In the genomic region with DNA sequence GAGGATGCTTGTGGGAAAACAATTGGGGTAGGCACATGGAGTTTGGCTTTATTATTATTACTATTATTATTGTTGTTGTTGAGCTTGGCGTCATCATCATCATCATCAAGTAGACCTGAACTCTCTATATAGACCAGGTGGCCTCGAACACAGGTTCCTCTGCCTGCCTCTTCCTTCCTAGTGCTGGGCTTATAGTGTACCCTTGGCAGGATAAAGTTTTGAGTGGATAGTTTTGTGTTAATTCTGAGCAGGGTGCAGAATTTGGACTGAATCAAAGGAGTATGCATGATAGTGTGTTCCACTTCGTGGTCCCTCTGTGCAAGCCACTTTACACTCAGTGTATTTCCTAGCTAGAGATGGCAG, we compare ENCODE assay signal across 8 mouse cellular contexts. TPM values are rescaled to one million over a fixed set of nuclear protein-coding genes. Genes with fewer than 3 reads are reported as not detected.
A peak's percentile ranks its signal among the peaks of the same experiment; 100 is the strongest.
DNase-seq lines count a peak whose midpoint lies in the region; ATAC-seq and TF ChIP-seq lines count a peak whose summit lies in the region.

No protein-coding gene starts in this region.

- peak overlapping the region; percentile 42; the same call in 1 of the 2 replicates for H3K4me3 ChIP-seq in liver, adult 2 months (ENCODE audit: insufficient read depth, low read depth, low read length)
- peak overlapping the region; percentile 55 for H3K4me3 ChIP-seq in embryonic facial prominence, embryonic 15.5 days (replicated peaks)
- peak overlapping the region; percentile 66 for H3K4me3 ChIP-seq in limb, embryonic 10.5 days
- H3K4me3 ChIP-seq in neural tube, embryonic 15.5 days (replicated peaks), result peak overlapping the region; percentile 57

- no peak for TF ChIP-seq POLR2A in liver, adult 2 months (IDR thresholded peaks at IDR 0.05; ENCODE audit: extremely low read depth, insufficient read depth, low read length)

- H3K9me3 ChIP-seq in embryonic facial prominence, embryonic 15.5 days (replicated peaks), result no peaks in the 10 kb centered on the region
- no peaks in the 10 kb centered on the region for H3K9me3 ChIP-seq in limb, embryonic 10.5 days (replicated peaks)
- H3K9me3 ChIP-seq in neural tube, embryonic 15.5 days (replicated peaks), result no peaks in the 10 kb centered on the region

- no peak overlapping the region for H3K27ac ChIP-seq in liver, adult 2 months (replicated peaks; ENCODE audit: insufficient read depth, low read depth, low read length)
- no peak overlapping the region for H3K27ac ChIP-seq in embryonic facial prominence, embryonic 15.5 days (replicated peaks)
- peak overlapping the region; percentile 78 for H3K27ac ChIP-seq in limb, embryonic 10.5 days
- peak overlapping the region; percentile 83 for H3K27ac ChIP-seq in neural tube, embryonic 15.5 days (replicated peaks)

- H3K4me1 ChIP-seq in liver, adult 2 months (ENCODE audit: control insufficient read depth, insufficient read depth, low read length), result no peaks in the 10 kb centered on the region
- H3K4me1 ChIP-seq in embryonic facial prominence, embryonic 15.5 days, result peaks cover 4% of the 10 kb centered on the region; the same call in 1 of the 2 replicates
- peaks cover 10% of the 10 kb centered on the region for H3K4me1 ChIP-seq in limb, embryonic 10.5 days
- peaks cover 9% of the 10 kb centered on the region for H3K4me1 ChIP-seq in neural tube, embryonic 15.5 days

- H3K36me3 ChIP-seq in liver, adult 2 months (ENCODE audit: control insufficient read depth, insufficient read depth, low read length), result peaks cover 12% of the 10 kb centered on the region
- peaks cover 62% of the 10 kb centered on the region for H3K36me3 ChIP-seq in embryonic facial prominence, embryonic 15.5 days
- peaks cover 69% of the 10 kb centered on the region for H3K36me3 ChIP-seq in limb, embryonic 10.5 days
- H3K36me3 ChIP-seq in neural tube, embryonic 15.5 days, result peaks cover 48% of the 10 kb centered on the region

- TF ChIP-seq CTCF in liver, adult 2 months (IDR thresholded peaks at IDR 0.05; ENCODE audit: low read depth, low read length), result no peak

- no peak for ATAC-seq in embryonic facial prominence, embryonic 15.5 days (ENCODE audit: insufficient number of reproducible peaks, low FRiP score, low TSS enrichment, low read depth)
- peak; percentile 34; the same call in 1 of the 2 replicates for ATAC-seq in neural tube, embryonic 15.5 days (ENCODE audit: low FRiP score)

- no peak overlapping the region for H3K9ac ChIP-seq in liver, adult 2 months (ENCODE audit: low read depth, low read length)
- peak overlapping the region; percentile 39; the same call in 1 of the 2 replicates for H3K9ac ChIP-seq in embryonic facial prominence, embryonic 15.5 days
- no peak overlapping the region for H3K9ac ChIP-seq in neural tube, embryonic 15.5 days (replicated peaks)

- DNase-seq in liver, adult 2 months (ENCODE audit: extremely low read depth, low read depth, low spot score), result no peak
- DNase-seq in liver, result no peak
- DNase-seq in limb, embryonic 10.5 days (ENCODE audit: low spot score), result no peak
- no peak for DNase-seq in adrenal gland, postnatal 36 days
- DNase-seq in adrenal gland, adult 8-10 months, result no peak
- no peak for DNase-seq in MN1 (ENCODE audit: low spot score)

- no peaks in the 10 kb centered on the region for H3K79me2 ChIP-seq in liver, adult 2 months (ENCODE audit: control insufficient read depth, insufficient read depth, low read length)

- H3K4me2 ChIP-seq in embryonic facial prominence, embryonic 15.5 days (replicated peaks), result peak overlapping the region; percentile 97
- H3K4me2 ChIP-seq in neural tube, embryonic 15.5 days, result peak overlapping the region; percentile 93

- no peaks in the 10 kb centered on the region for H3K27me3 ChIP-seq in liver, adult 2 months (ENCODE audit: control insufficient read depth, insufficient read depth, low read length)
- H3K27me3 ChIP-seq in embryonic facial prominence, embryonic 15.5 days, result no peaks in the 10 kb centered on the region; the same call in 1 of the 2 replicates
- H3K27me3 ChIP-seq in limb, embryonic 10.5 days (ENCODE audit: low read depth, poor library complexity, severe bottlenecking), result no peaks in the 10 kb centered on the region
- H3K27me3 ChIP-seq in neural tube, embryonic 15.5 days (replicated peaks), result no peaks in the 10 kb centered on the region

- 17% methylated on average over 3 of the region's 3 CpGs for WGBS in liver, adult 2 months
- 5% methylated on average over 3 of the region's 3 CpGs for WGBS in embryonic facial prominence, embryonic 15.5 days
- WGBS in limb, embryonic 10.5 days, result 4% methylated on average over 3 of the region's 3 CpGs
- WGBS in neural tube, embryonic 15.5 days, result 5% methylated on average over 3 of the region's 3 CpGs

RNA-seq across cellular contexts. Expression of a gene that starts 18.3 kb away (rescaled TPM):
- 145 and 183 TPM in 2 replicates for total RNA-seq in liver, adult 2 months (2014; rRNA removed)
- polyA plus RNA-seq in liver, adult 2 months (2012; rRNA removed), result 255 and 340 TPM in 2 replicates
- polyA plus RNA-seq in embryonic facial prominence, embryonic 15.5 days (2015; fragmentation: Nextera tagmentation; extraction: Ambion mirVana), result 278 and 279 TPM in 2 replicates
- polyA plus RNA-seq in limb, embryonic 10.5 days (2016; fragmentation: Nextera tagmentation; extraction: Ambion mirVana), result 231 and 238 TPM in 2 replicates
- 138 and 161 TPM in 2 replicates for polyA plus RNA-seq in neural tube, embryonic 15.5 days (2015; fragmentation: Nextera tagmentation; extraction: Ambion mirVana)
- 100 to 1,000 TPM; 214 to 229 TPM for total RNA-seq in adrenal gland, postnatal 36 days (2021)
- 100 to 1,000 TPM; 178 to 239 (median 230) TPM for total RNA-seq in adrenal gland, adult 8-10 months (2022)

RNA-seq across cellular contexts. Expression of a gene that starts 35.2 kb away (rescaled TPM):
- total RNA-seq in liver, adult 2 months (2014; rRNA removed), result 17.5 and 21.1 TPM in 2 replicates
- 13.9 and 14.0 TPM in 2 replicates for polyA plus RNA-seq in liver, adult 2 months (2012; rRNA removed)
- 131 and 134 TPM in 2 replicates for polyA plus RNA-seq in embryonic facial prominence, embryonic 15.5 days (2015; fragmentation: Nextera tagmentation; extraction: Ambion mirVana)
- polyA plus RNA-seq in limb, embryonic 10.5 days (2016; fragmentation: Nextera tagmentation; extraction: Ambion mirVana), result 235 and 258 TPM in 2 replicates
- 89.9 and 109 TPM in 2 replicates for polyA plus RNA-seq in neural tube, embryonic 15.5 days (2015; fragmentation: Nextera tagmentation; extraction: Ambion mirVana)
- 10 to 100 TPM; 32.4 to 35.2 TPM for total RNA-seq in adrenal gland, postnatal 36 days (2021)
- 10 to 100 TPM; 32.4 to 39.5 (median 35.0) TPM for total RNA-seq in adrenal gland, adult 8-10 months (2022)

RNA-seq across cellular contexts. Expression of a gene that starts 54.0 kb away (rescaled TPM):
- total RNA-seq in liver, adult 2 months (2014; rRNA removed), result 23.7 and 27.3 TPM in 2 replicates
- polyA plus RNA-seq in liver, adult 2 months (2012; rRNA removed), result 39.2 and 42.8 TPM in 2 replicates
- polyA plus RNA-seq in embryonic facial prominence, embryonic 15.5 days (2015; fragmentation: Nextera tagmentation; extraction: Ambion mirVana), result 36.2 and 37.4 TPM in 2 replicates
- 41.4 and 44.2 TPM in 2 replicates for polyA plus RNA-seq in limb, embryonic 10.5 days (2016; fragmentation: Nextera tagmentation; extraction: Ambion mirVana)
- polyA plus RNA-seq in neural tube, embryonic 15.5 days (2015; fragmentation: Nextera tagmentation; extraction: Ambion mirVana), result 27.3 and 32.4 TPM in 2 replicates
- total RNA-seq in adrenal gland, postnatal 36 days (2021), result 10 to 100 TPM; 13.1 to 19.4 TPM
- 10 to 100 TPM; 17.7 to 22.6 (median 19.1) TPM for total RNA-seq in adrenal gland, adult 8-10 months (2022)

Comparison
In these comparisons a context has a peak if more than half of its experiments do, and no peak if none do; other contexts are left out.
1. H3K27ac ChIP-seq: peak in limb, embryonic 10.5 days (single experiment) and neural tube, embryonic 15.5 days (single experiment); none in liver, adult 2 months (single experiment) and embryonic facial prominence, embryonic 15.5 days (single experiment).
2. Peak in every context shown above with its lines, with median percentiles within 50 percentile points of each other: H3K4me3 ChIP-seq.